Mouse (Mus musculus): Measurements from ENCODE around the gene Atp13a2. TPM values are rescaled to one million over a fixed set of nuclear protein-coding genes. Genes with fewer than 3 reads are reported as not detected.

Gene Atp13a2
- total and polyA plus RNA-seq, 3 experiments, result 29.0 to 65.4 TPM; not detected in 1

DNA sequence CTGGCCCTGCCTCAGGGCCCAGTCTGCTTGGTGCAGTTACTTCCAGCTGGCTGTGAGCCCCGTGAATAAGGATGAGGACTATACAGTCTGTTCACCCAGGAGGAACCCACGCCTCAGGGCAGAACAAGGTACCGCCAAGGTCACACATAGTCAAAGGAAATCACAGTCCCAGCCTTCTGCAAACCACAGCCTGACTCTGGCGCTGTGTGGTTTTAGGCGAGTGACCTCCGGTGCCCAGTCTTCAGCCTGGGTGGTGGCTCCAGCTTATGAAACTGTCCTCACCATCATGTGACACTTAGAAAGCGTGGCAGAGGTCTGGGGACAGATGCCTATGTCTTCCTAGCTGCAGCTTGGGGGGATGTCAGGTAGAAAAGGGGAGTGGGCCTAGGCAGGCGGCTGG lies 9.1 kb downstream of the Atp13a2 start:
- Histone ChIP-seq H3K9ac (ENCODE audit: control insufficient read depth, low read depth, low read length, poor library complexity, severe bottlenecking) (no peak overlapping the region), H3K27ac (ENCODE audit: control insufficient read depth, low read depth, low read length) (no peak overlapping the region), H3K79me2 (ENCODE audit: control insufficient read depth, insufficient read depth, low read length, poor library complexity) (no peaks in the 10 kb centered on the region), H3K4me1 (ENCODE audit: control insufficient read depth in 1 of 2, insufficient read depth in 2 of 2, low read length in 2 of 2) (no peaks in the 10 kb centered on the region), H3K27me3 (ENCODE audit: control insufficient read depth in 1 of 2, insufficient read depth in 2 of 2, low read length in 2 of 2) (no peaks in the 10 kb centered on the region), H3K36me3 (ENCODE audit: control insufficient read depth in 1 of 2, insufficient read depth in 2 of 2, low read length in 2 of 2) (peaks cover 0 to 2% of the 10 kb centered on the region in 2 experiments; a peak in 1 of 4 replicates), H3K9me3 (replicated peaks; ENCODE audit: insufficient read depth, low read length) (no peaks in the 10 kb centered on the region), H3K4me3 (ENCODE audit: control insufficient read depth in 1 of 2, insufficient read depth in 1 of 2, low read depth in 2 of 2, low read length in 2 of 2) (no peak overlapping the region)
- no peak for DNase-seq (ENCODE audit: low read depth, low spot score)
- no peak for TF ChIP-seq ZC3H11A (IDR thresholded peaks at IDR 0.05; ENCODE audit: low read depth, low read length)
- no peak for TF ChIP-seq MYC (IDR thresholded peaks at IDR 0.05; ENCODE audit: low read depth, low read length)
- no peak for TF ChIP-seq TAL1 (IDR thresholded peaks at IDR 0.05; ENCODE audit: low read length)
- no peak for TF ChIP-seq SMC3 (IDR thresholded peaks at IDR 0.05; ENCODE audit: low read depth, low read length)
- TF ChIP-seq RCOR1 (IDR thresholded peaks at IDR 0.05; ENCODE audit: low read depth, low read length), result no peak
- TF ChIP-seq UBTF (IDR thresholded peaks at IDR 0.05; ENCODE audit: borderline replicate concordance, insufficient read depth, low read depth, low read length), result no peak
- TF ChIP-seq GABPA (IDR thresholded peaks at IDR 0.05; ENCODE audit: low read depth, low read length), result no peak
- no peak for TF ChIP-seq GATA1 (IDR thresholded peaks at IDR 0.05; ENCODE audit: low read depth, low read length)
- no peak for TF ChIP-seq POLR2AphosphoS2 (IDR thresholded peaks at IDR 0.05; ENCODE audit: low read length)

DNA sequence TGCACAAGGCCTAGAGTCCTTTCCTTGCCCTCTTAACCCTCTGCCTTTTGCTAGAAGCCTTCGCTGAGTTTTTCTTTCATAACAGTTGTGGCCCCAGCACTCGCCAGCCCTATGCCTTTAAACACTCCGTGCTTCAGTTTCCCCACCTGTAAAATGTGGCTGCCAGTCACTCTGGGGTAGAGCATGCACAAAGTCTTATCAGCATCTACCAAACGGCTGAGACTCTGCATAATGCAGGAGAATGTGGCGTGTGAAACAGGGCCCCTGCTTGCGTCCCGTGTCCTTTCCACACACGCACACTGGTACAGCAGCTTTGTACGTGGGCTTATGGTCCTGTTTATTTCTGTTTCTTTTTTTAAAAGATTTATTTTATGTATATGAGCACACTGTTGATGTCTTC lies 10.1 kb downstream of the Atp13a2 start:
- Histone ChIP-seq H3K36me3 (ENCODE audit: control insufficient read depth in 1 of 2, insufficient read depth in 2 of 2, low read length in 2 of 2) (peaks cover 0 to 2% of the 10 kb centered on the region in 2 experiments; a peak in 1 of 4 replicates), H3K9me3 (replicated peaks; ENCODE audit: insufficient read depth, low read length) (no peaks in the 10 kb centered on the region), H3K27ac (ENCODE audit: control insufficient read depth, low read depth, low read length) (no peak overlapping the region), H3K27me3 (ENCODE audit: control insufficient read depth in 1 of 2, insufficient read depth in 2 of 2, low read length in 2 of 2) (no peaks in the 10 kb centered on the region), H3K79me2 (ENCODE audit: control insufficient read depth, insufficient read depth, low read length, poor library complexity) (no peaks in the 10 kb centered on the region), H3K9ac (ENCODE audit: control insufficient read depth, low read depth, low read length, poor library complexity, severe bottlenecking) (no peak overlapping the region), H3K4me3 (ENCODE audit: control insufficient read depth in 1 of 2, insufficient read depth in 1 of 2, low read depth in 2 of 2, low read length in 2 of 2) (no peak overlapping the region), H3K4me1 (ENCODE audit: control insufficient read depth in 1 of 2, insufficient read depth in 2 of 2, low read length in 2 of 2) (no peaks in the 10 kb centered on the region)
- TF ChIP-seq UBTF (IDR thresholded peaks at IDR 0.05; ENCODE audit: borderline replicate concordance, insufficient read depth, low read depth, low read length) (no peak), CTCF (IDR thresholded peaks at IDR 0.05 in 2 of 3, conservative IDR thresholded peaks at IDR 0.05 in 1 of 3; ENCODE audit: control insufficient read depth in 1 of 3, insufficient read depth in 1 of 3, low read depth in 2 of 3, low read length in 3 of 3, poor library complexity in 1 of 3, severe bottlenecking in 1 of 3) (no peak), SIN3A (IDR thresholded peaks at IDR 0.05; ENCODE audit: low read length) (no peak), EP300 (IDR thresholded peaks at IDR 0.05; ENCODE audit: low read depth in 1 of 2, low read length in 2 of 2) (no peak), JUND (IDR thresholded peaks at IDR 0.05; ENCODE audit: low read depth, low read length) (no peak)
- no peak for DNase-seq (ENCODE audit: low read depth, low spot score)

- no peaks in the 10 kb centered on the region for H3K27me3 ChIP-seq (ENCODE audit: control insufficient read depth in 1 of 2, insufficient read depth in 2 of 2, low read length in 2 of 2)
- no peaks in the 10 kb centered on the region for H3K9me3 ChIP-seq (replicated peaks; ENCODE audit: insufficient read depth, low read length)
- H3K79me2 ChIP-seq (ENCODE audit: control insufficient read depth, insufficient read depth, low read length, poor library complexity), result no peaks in the 10 kb centered on the region
- H3K9ac ChIP-seq (ENCODE audit: control insufficient read depth, low read depth, low read length, poor library complexity, severe bottlenecking), result no peak overlapping the region
- no peaks in the 10 kb centered on the region for H3K36me3 ChIP-seq (ENCODE audit: control insufficient read depth in 1 of 2, insufficient read depth in 2 of 2, low read length in 2 of 2)
- DNase-seq (ENCODE audit: low read depth, low spot score), result no peak
- no peak overlapping the region for H3K4me3 ChIP-seq (ENCODE audit: control insufficient read depth in 1 of 2, insufficient read depth in 1 of 2, low read depth in 2 of 2, low read length in 2 of 2)
- peaks cover 0 to 8% of the 10 kb centered on the region in 2 experiments; a peak in 1 of 4 replicates for H3K4me1 ChIP-seq (ENCODE audit: control insufficient read depth in 1 of 2, insufficient read depth in 2 of 2, low read length in 2 of 2)
- TF ChIP-seq CHD2 (IDR thresholded peaks at IDR 0.05; ENCODE audit: low read length) (no peak), SMC3 (IDR thresholded peaks at IDR 0.05; ENCODE audit: low read depth, low read length) (no peak), CTCF (IDR thresholded peaks at IDR 0.05 in 2 of 3, conservative IDR thresholded peaks at IDR 0.05 in 1 of 3; ENCODE audit: control insufficient read depth in 1 of 3, insufficient read depth in 1 of 3, low read depth in 2 of 3, low read length in 3 of 3, poor library complexity in 1 of 3, severe bottlenecking in 1 of 3) (peak in 1 of 3 experiments; percentile 43; a peak in 3 of 6 replicates)
- no peak overlapping the region for H3K27ac ChIP-seq (ENCODE audit: control insufficient read depth, low read depth, low read length)
These were observed 19.3 kb downstream of the Atp13a2 start for GRCm38 (mm10) chr4:141005983-141006382.

Data from MEL (cell line).